Mouse (Mus musculus) heart, postnatal 0 days (tissue): ENCODE results near the gene Sdr39u1.

Source experiments
- CTCF ChIP-seq: IDR thresholded peaks from 2 replicates; pipeline ENCODE4 v1.5.1; 2016; ENCODE audit warnings: antibody characterized with exemption, control low read depth, low read depth
- EP300 ChIP-seq: IDR thresholded peaks from 2 replicates; pipeline ENCODE4 v1.6.1; 2016; ENCODE audit warnings: antibody characterized with exemption, low read depth

DNA sequence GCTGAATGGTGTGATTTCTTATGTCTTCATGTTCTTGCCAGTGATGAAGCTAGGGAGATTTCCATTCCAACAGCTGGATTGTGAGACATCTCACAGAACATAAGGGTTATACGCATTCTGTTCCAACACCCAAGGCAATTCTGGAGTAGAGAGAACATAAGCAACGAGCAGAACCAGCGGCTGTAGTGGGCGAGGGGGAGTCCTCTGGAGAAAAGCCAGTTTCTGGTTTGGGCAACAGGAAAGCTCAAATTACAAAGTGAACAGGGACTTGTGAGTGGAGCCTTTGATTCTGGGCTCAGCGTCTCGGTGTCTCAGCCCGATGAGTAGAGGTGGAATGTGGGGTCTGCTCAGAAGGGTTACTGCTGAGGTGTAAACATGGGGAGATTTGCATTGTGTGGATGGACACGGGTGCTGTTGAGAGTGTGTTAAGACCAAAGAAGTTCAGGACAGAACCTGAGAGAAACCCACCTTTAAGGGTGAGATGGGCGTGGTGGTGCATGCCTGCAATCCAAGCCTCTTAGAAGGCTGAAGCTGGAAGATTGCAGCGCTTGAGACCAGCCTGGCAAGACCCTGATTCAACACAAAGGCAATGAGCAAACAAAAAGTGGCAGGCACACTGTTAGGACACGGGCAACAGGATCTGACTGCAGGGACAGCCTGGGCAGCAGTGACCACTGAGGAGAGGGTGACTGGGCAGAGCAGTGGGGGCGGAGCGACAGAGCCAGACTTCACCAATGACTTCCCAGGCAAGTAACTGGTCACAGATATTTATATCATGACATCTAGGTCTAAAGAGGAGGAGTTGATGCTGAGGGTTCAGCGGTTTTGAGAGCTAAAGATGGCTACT is 22.4 kb downstream of the Sdr39u1 start:
- TF ChIP-seq CTCF (no peak), EP300 (no peak)
